Mouse (Mus musculus) C2C12 (cell line): ENCODE results near the gene Hoxa10.
A peak's percentile ranks its signal among the peaks of the same experiment; 100 is the strongest.

ENCODE experiments used
- CEBPB ChIP-seq: IDR thresholded peaks from one replicate; pipeline ENCODE4 v1.6.1; 2011; ENCODE audit warnings: low read depth, mild to moderate bottlenecking, control low read depth, moderate library complexity
- CTCF ChIP-seq: IDR thresholded peaks from one replicate; pipeline ENCODE4 v1.5.1; 2011; ENCODE audit not compliant: control insufficient read depth, insufficient read depth, insufficient read length
- FOSL1 ChIP-seq: IDR thresholded peaks from one replicate; pipeline ENCODE4 v1.8.0; 2011; ENCODE audit warnings: mild to moderate bottlenecking, low read length; ENCODE audit not compliant: poor library complexity, insufficient read depth, severe bottlenecking
- MYOD1 ChIP-seq: IDR thresholded peaks from one replicate; pipeline ENCODE4 v1.6.1; 2011; ENCODE audit warnings: low read depth; ENCODE audit not compliant: control insufficient read depth, insufficient read length
- USF1 ChIP-seq: IDR thresholded peaks from one replicate; pipeline ENCODE4 v1.6.1; 2011; ENCODE audit warnings: low read depth, mild to moderate bottlenecking, control low read depth, moderate library complexity

GRCm38 (mm10) chr6:52208072-52208867 is 32.4 kb downstream of the Hoxa10 start, which contains the start of gene Hoxa6:
- TF ChIP-seq CTCF = no peak
- TF ChIP-seq MYOD1 = no peak
- peak; percentile 27 for TF ChIP-seq USF1
- TF ChIP-seq CEBPB = no peak
- no peak for TF ChIP-seq FOSL1
